Mouse (Mus musculus): ENCODE data around the gene Oip5.
A peak's percentile ranks its signal among the peaks of the same experiment; 100 is the strongest.

Oip5 gene

GRCm38 (mm10) chr2:119591247-119591646, 27.0 kb downstream of the Oip5 start:
- peak; percentile 42 for DNase-seq (ENCODE audit: extremely low read depth, insufficient read length, low spot score)

GRCm38 (mm10) chr2:119587383-119587782, 30.9 kb downstream of the Oip5 start:
- no peak for DNase-seq (ENCODE audit: extremely low read depth, insufficient read length, low spot score)

- no peak for DNase-seq (ENCODE audit: extremely low read depth, insufficient read length, low spot score)
Measured at GRCm38 (mm10) chr2:119584282-119584681, 34.0 kb downstream of the Oip5 start.

- no peak for DNase-seq (ENCODE audit: extremely low read depth, insufficient read length, low spot score)
Measured at GRCm38 (mm10) chr2:119583439-119583838, 34.8 kb downstream of the Oip5 start.

GRCm38 (mm10) chr2:119581571-119581970, 36.7 kb downstream of the Oip5 start:
- DNase-seq (ENCODE audit: extremely low read depth, insufficient read length, low spot score): no peak

GRCm38 (mm10) chr2:119572471-119572870, 45.8 kb downstream of the Oip5 start:
- no peak for DNase-seq (ENCODE audit: extremely low read depth, insufficient read length, low spot score)

- DNase-seq (ENCODE audit: extremely low read depth, insufficient read length, low spot score): no peak
Measured at GRCm38 (mm10) chr2:119566182-119566855, 52.0 kb downstream of the Oip5 start.

GRCm38 (mm10) chr2:119565284-119565683, 53.0 kb downstream of the Oip5 start:
- DNase-seq (ENCODE audit: extremely low read depth, insufficient read length, low spot score): no peak

GRCm38 (mm10) chr2:119561794-119562193, 56.5 kb downstream of the Oip5 start:
- no peak for DNase-seq (ENCODE audit: extremely low read depth, insufficient read length, low spot score)

Data from 3134 (cell line).